Mouse (Mus musculus) lung, embryonic 14.5 days (tissue): Measurements from ENCODE around the gene Cr2. TPM values are rescaled to one million over a fixed set of nuclear protein-coding genes. Genes with fewer than 3 reads are reported as not detected.

Experiments used
- ATAC-seq: fragments of 200-750 bp; cut with Nextera tagmentation; 2 replicates; pipeline ENCODE4 v1.8.0; 2017; ENCODE audit warnings: mild to moderate bottlenecking, moderate TSS enrichment, moderate library complexity; ENCODE audit not compliant: insufficient read depth
- DNase-seq: peaks from one replicate; pipeline ENCODE4 v3.0.0-alpha.2; 2015
- H3K27ac ChIP-seq: fragments of 300-500 bp; sonication (generic); 2 replicates; pipeline ENCODE4 v1.5.1; 2014; ENCODE audit warnings: low read depth, mild to moderate bottlenecking, moderate library complexity
- H3K27me3 ChIP-seq: fragments of 300-500 bp; sonication (generic); 2 replicates; pipeline ENCODE4 v1.6.1; 2014; ENCODE audit warnings: low read length, control low read depth; ENCODE audit not compliant: insufficient read depth
- H3K36me3 ChIP-seq: fragments of 300-500 bp; sonication (generic); 2 replicates; pipeline ENCODE4 v1.6.1; 2014; ENCODE audit warnings: control low read depth; ENCODE audit not compliant: insufficient read depth
- H3K4me1 ChIP-seq: fragments of 300-500 bp; sonication (generic); 2 replicates; pipeline ENCODE4 v1.6.1; 2014; ENCODE audit warnings: antibody characterized with exemption, control low read depth; ENCODE audit not compliant: insufficient read depth
- H3K4me2 ChIP-seq: fragments of 300-500 bp; sonication (generic); 2 replicates; pipeline ENCODE4 v1.6.1; 2014; ENCODE audit warnings: mild to moderate bottlenecking
- H3K4me3 ChIP-seq: fragments of 300-500 bp; sonication (generic); 2 replicates; pipeline ENCODE4 v1.5.1; 2014; ENCODE audit warnings: low read depth, low read length
- H3K9ac ChIP-seq: fragments of 300-500 bp; sonication (generic); 2 replicates; pipeline ENCODE4 v1.6.1; 2014
- H3K9me3 ChIP-seq: fragments of 300-500 bp; sonication (generic); 2 replicates; pipeline ENCODE4 v1.6.1; 2016; ENCODE audit warnings: low read depth, low read length, control low read depth
- CTCF ChIP-seq: IDR thresholded peaks from 2 replicates; pipeline ENCODE4 v1.5.1; 2016; ENCODE audit warnings: antibody characterized with exemption, low read depth
- WGBS: fragments of 180-500 bp; shearing (Covaris S2); extraction: QIAGEN DNeasy Blood & Tissue Kit; methylation state at CpG from one replicate; pipeline ENCODE4 v1.1.7; 2014; 5-methylcytosine and 5-hydroxymethylcytosine counted together
- polyA plus RNA-seq: library from polyadenylated mRNA; unstranded; fragments of >200 nt; fragmentation: Nextera tagmentation; extraction: Ambion mirVana; gene quantifications from 2 replicates; pipeline ENCODE4 v1.2.1, GENCODE M21; 2014

Gene Cr2
- polyA plus RNA-seq, 1 experiment from 2014 or later: 0.20 TPM

- peak within 1 kb of the TSS; percentile 54; the same call in 1 of the 2 replicates for H3K27ac ChIP-seq
- WGBS: 3% methylated on average over 14 of the region's 14 CpGs
- TF ChIP-seq CTCF: no peak
These were observed 84.2 kb downstream of the Cr2 start, which contains the start of gene Cd46 for GRCm38 (mm10) chr1:195092220-195092720. Cd46 (minus strand) TSS chr1:195092249.

GRCm38 (mm10) chr1:195091699-195092219 is 84.8 kb downstream of the Cr2 start:
- Histone ChIP-seq H3K9me3 (no peaks in the 10 kb centered on the region), H3K27ac (peak overlapping the region; percentile 54; the same call in 1 of the 2 replicates), H3K4me1 (no peaks in the 10 kb centered on the region), H3K4me2 (peak overlapping the region; percentile 65), H3K36me3 (peaks cover 5% of the 10 kb centered on the region; the same call in 1 of the 2 replicates), H3K4me3 (peak overlapping the region; percentile 40), H3K27me3 (no peaks in the 10 kb centered on the region), H3K9ac (peak overlapping the region; percentile 34)
- DNase-seq (no peak), ATAC-seq (peak; percentile 84)
- no peak for TF ChIP-seq CTCF
- WGBS: 19% methylated on average over 11 of the region's 11 CpGs

More at GRCm38 (mm10) chr1:195092220-195092720, 84.2 kb downstream of the Cr2 start, which contains the start of gene Cd46:
- Histone ChIP-seq H3K4me3 (peak within 1 kb of the TSS; percentile 40), H3K36me3 (peaks cover 5% of the 10 kb centered on the region; the same call in 1 of the 2 replicates), H3K9me3 (no peaks in the 10 kb centered on the region), H3K4me2 (peak within 1 kb of the TSS; percentile 65), H3K9ac (peak within 1 kb of the TSS; percentile 34), H3K4me1 (no peaks in the 10 kb centered on the region), H3K27me3 (no peaks in the 10 kb centered on the region)
- ATAC-seq (peak; percentile 97), DNase-seq (peak; percentile 82)

Other genes with a start within 250 kb of the Cr2 start
- gene Cd34, start 237.9 kb downstream of the Cr2 start, polyA plus RNA-seq: 164 and 165 TPM in 2 replicates
- gene Cd46, start 84.5 kb downstream of the Cr2 start, polyA plus RNA-seq: 0.68 and 1.2 TPM in 2 replicates
- 66.4 and 73.4 TPM in 2 replicates for gene Cr1l, start 45.1 kb downstream of the Cr2 start, polyA plus RNA-seq